Mouse (Mus musculus): ENCODE measurements at regions not wholly inside any gene's neighbourhood (a gene's known extent, or its start where the extent isn't known, plus 50 kb on each side); places are given as distances from the start of the nearest gene placed in this dataset.
A peak's percentile ranks its signal among the peaks of the same experiment; 100 is the strongest.

- no peaks in the 10 kb centered on the region for H3K4me1 ChIP-seq
- H3K4me3 ChIP-seq, result no peak overlapping the region
- H3K27ac ChIP-seq, result no peak overlapping the region
- H3K9me3 ChIP-seq, result no peaks in the 10 kb centered on the region
- H3K9ac ChIP-seq, result no peak overlapping the region
- H3K27me3 ChIP-seq, result 0 out of 2 replicates have a peak, but pooled peaks cover 3% of the 10 kb centered on the region
- no peak for ATAC-seq (ENCODE audit: low FRiP score, low read depth)
- 83% methylated on average over 3 of the region's 3 CpGs for WGBS
- H3K4me2 ChIP-seq (replicated peaks), result no peak overlapping the region
- no peaks in the 10 kb centered on the region for H3K36me3 ChIP-seq
Observed at GRCm38 (mm10) chr3:70223443-70224065, 216.1 kb downstream of the Otol1 start.

- H3K27me3 ChIP-seq, result 0 out of 2 replicates have a peak, but pooled peaks cover 3% of the 10 kb centered on the region
- no peaks in the 10 kb centered on the region for H3K36me3 ChIP-seq
- no peak for ATAC-seq (ENCODE audit: low FRiP score, low read depth)
- H3K9me3 ChIP-seq, result no peaks in the 10 kb centered on the region
- no peak overlapping the region for H3K27ac ChIP-seq
- H3K9ac ChIP-seq, result no peak overlapping the region
- no peak overlapping the region for H3K4me3 ChIP-seq
- WGBS, result 82% methylated on average over 6 of the region's 6 CpGs
- no peaks in the 10 kb centered on the region for H3K4me1 ChIP-seq
- no peak overlapping the region for H3K4me2 ChIP-seq (replicated peaks)
Observed at GRCm38 (mm10) chr3:70224846-70225245, 217.4 kb downstream of the Otol1 start.

GRCm38 (mm10) chr3:70227165-70227564 is 219.8 kb downstream of the Otol1 start:
- ATAC-seq (ENCODE audit: low FRiP score, low read depth), result no peak
- H3K4me3 ChIP-seq, result no peak overlapping the region
- H3K36me3 ChIP-seq, result no peaks in the 10 kb centered on the region
- H3K4me1 ChIP-seq, result no peaks in the 10 kb centered on the region
- H3K27me3 ChIP-seq, result 0 out of 2 replicates have a peak, but pooled peaks cover 3% of the 10 kb centered on the region
- 72% methylated on average over 4 of the region's 4 CpGs for WGBS
- no peak overlapping the region for H3K27ac ChIP-seq
- H3K9me3 ChIP-seq, result no peaks in the 10 kb centered on the region
- H3K9ac ChIP-seq, result no peak overlapping the region
- H3K4me2 ChIP-seq (replicated peaks), result no peak overlapping the region

- Histone ChIP-seq H3K9ac (no peak overlapping the region), H3K4me1 (no peaks in the 10 kb centered on the region), H3K9me3 (no peaks in the 10 kb centered on the region), H3K27ac (no peak overlapping the region), H3K4me2 (replicated peaks) (no peak overlapping the region), H3K27me3 (no peaks in the 10 kb centered on the region), H3K36me3 (no peaks in the 10 kb centered on the region), H3K4me3 (no peak overlapping the region)
- WGBS, result 39% methylated on average over 3 of the region's 3 CpGs
- no peak for ATAC-seq (ENCODE audit: low FRiP score, low read depth)
Observed at GRCm38 (mm10) chr3:70248655-70249054, 241.2 kb downstream of the Otol1 start.

- Histone ChIP-seq H3K36me3 (no peaks in the 10 kb centered on the region), H3K4me1 (no peaks in the 10 kb centered on the region), H3K27me3 (no peaks in the 10 kb centered on the region), H3K9ac (no peak overlapping the region), H3K4me3 (no peak overlapping the region), H3K9me3 (no peaks in the 10 kb centered on the region), H3K27ac (no peak overlapping the region), H3K4me2 (replicated peaks) (no peak overlapping the region)
- WGBS, result 70% methylated on average over 4 of the region's 4 CpGs
- no peak for ATAC-seq (ENCODE audit: low FRiP score, low read depth)
Observed at GRCm38 (mm10) chr3:70249922-70250321, 242.5 kb downstream of the Otol1 start.

- H3K36me3 ChIP-seq, result no peaks in the 10 kb centered on the region
- no peaks in the 10 kb centered on the region for H3K9me3 ChIP-seq
- ATAC-seq (ENCODE audit: low FRiP score, low read depth), result no peak
- H3K4me3 ChIP-seq, result no peak overlapping the region
- H3K27ac ChIP-seq, result no peak overlapping the region
- 45% methylated on average over 7 of the region's 7 CpGs for WGBS
- no peaks in the 10 kb centered on the region for H3K27me3 ChIP-seq
- no peak overlapping the region for H3K9ac ChIP-seq
- no peak overlapping the region for H3K4me2 ChIP-seq (replicated peaks)
- no peaks in the 10 kb centered on the region for H3K4me1 ChIP-seq
Observed at GRCm38 (mm10) chr3:70250733-70251132, 243.3 kb downstream of the Otol1 start.

GRCm38 (mm10) chr3:70263318-70263717 is 255.9 kb downstream of the Otol1 start:
- no peak for ATAC-seq (ENCODE audit: low FRiP score, low read depth)
- H3K27me3 ChIP-seq, result no peaks in the 10 kb centered on the region
- no peak overlapping the region for H3K27ac ChIP-seq
- H3K9me3 ChIP-seq, result 0 out of 2 replicates have a peak, but pooled peaks cover 3% of the 10 kb centered on the region
- no peaks in the 10 kb centered on the region for H3K4me1 ChIP-seq
- no peak overlapping the region for H3K4me3 ChIP-seq
- H3K4me2 ChIP-seq (replicated peaks), result no peak overlapping the region
- WGBS, result 57% methylated on average over 3 of the region's 3 CpGs
- H3K9ac ChIP-seq, result no peak overlapping the region
- no peaks in the 10 kb centered on the region for H3K36me3 ChIP-seq

GRCm38 (mm10) chr3:70288590-70289388 is 281.4 kb downstream of the Otol1 start:
- no peak overlapping the region for H3K9ac ChIP-seq
- H3K9me3 ChIP-seq, result no peaks in the 10 kb centered on the region
- WGBS, result 40% methylated on average over 7 of the region's 7 CpGs
- no peak overlapping the region for H3K4me3 ChIP-seq
- H3K4me2 ChIP-seq (replicated peaks), result no peak overlapping the region
- peak; percentile 75; the same call in 1 of the 2 replicates for ATAC-seq (ENCODE audit: low FRiP score, low read depth)
- H3K4me1 ChIP-seq, result peaks cover 6% of the 10 kb centered on the region
- H3K27ac ChIP-seq, result no peak overlapping the region
- no peaks in the 10 kb centered on the region for H3K27me3 ChIP-seq
- H3K36me3 ChIP-seq, result no peaks in the 10 kb centered on the region

- H3K27ac ChIP-seq, result no peak overlapping the region
- 87% methylated on average over 1 of the region's 1 CpGs for WGBS
- H3K27me3 ChIP-seq, result 0 out of 2 replicates have a peak, but pooled peaks cover 4% of the 10 kb centered on the region
- H3K36me3 ChIP-seq, result no peaks in the 10 kb centered on the region
- H3K4me1 ChIP-seq, result 0 out of 2 replicates have a peak, but pooled peaks cover under 1% of the 10 kb centered on the region
- H3K4me3 ChIP-seq, result no peak overlapping the region
- H3K4me2 ChIP-seq (replicated peaks), result no peak overlapping the region
- H3K9ac ChIP-seq, result no peak overlapping the region
- no peak for ATAC-seq (ENCODE audit: low FRiP score, low read depth)
- no peaks in the 10 kb centered on the region for H3K9me3 ChIP-seq
Observed at GRCm38 (mm10) chr3:70307556-70307955, 300.1 kb downstream of the Otol1 start.

GRCm38 (mm10) chr3:70308061-70308461 is 300.6 kb downstream of the Otol1 start:
- H3K4me1 ChIP-seq, result peaks cover 3% of the 10 kb centered on the region; the same call in 1 of the 2 replicates
- no peak for ATAC-seq (ENCODE audit: low FRiP score, low read depth)
- H3K9me3 ChIP-seq, result no peaks in the 10 kb centered on the region
- H3K27ac ChIP-seq, result no peak overlapping the region
- H3K36me3 ChIP-seq, result no peaks in the 10 kb centered on the region
- H3K4me2 ChIP-seq (replicated peaks), result no peak overlapping the region
- 80% methylated on average over 3 of the region's 3 CpGs for WGBS
- no peak overlapping the region for H3K4me3 ChIP-seq
- no peak overlapping the region for H3K9ac ChIP-seq
- 0 out of 2 replicates have a peak, but pooled peaks cover 4% of the 10 kb centered on the region for H3K27me3 ChIP-seq

- no peak for ATAC-seq (ENCODE audit: low FRiP score, low read depth)
- Histone ChIP-seq H3K36me3 (no peaks in the 10 kb centered on the region), H3K27ac (no peak overlapping the region), H3K9me3 (no peaks in the 10 kb centered on the region), H3K9ac (no peak overlapping the region), H3K27me3 (0 out of 2 replicates have a peak, but pooled peaks cover 4% of the 10 kb centered on the region), H3K4me1 (peaks cover 9% of the 10 kb centered on the region; the same call in 1 of the 2 replicates), H3K4me3 (no peak overlapping the region), H3K4me2 (replicated peaks) (no peak overlapping the region)
- WGBS, result 86% methylated on average over 4 of the region's 4 CpGs
Observed at GRCm38 (mm10) chr3:70309304-70309703, 301.9 kb downstream of the Otol1 start.

- Histone ChIP-seq H3K27me3 (peaks cover 4% of the 10 kb centered on the region; the same call in 1 of the 2 replicates), H3K27ac (no peak overlapping the region), H3K4me2 (replicated peaks) (no peak overlapping the region), H3K9ac (no peak overlapping the region), H3K36me3 (no peaks in the 10 kb centered on the region), H3K9me3 (no peaks in the 10 kb centered on the region), H3K4me3 (no peak overlapping the region), H3K4me1 (peaks cover 9% of the 10 kb centered on the region; the same call in 1 of the 2 replicates)
- no peak for ATAC-seq (ENCODE audit: low FRiP score, low read depth)
Observed at GRCm38 (mm10) chr3:70311055-70311454, 303.6 kb downstream of the Otol1 start.

Measured in limb, embryonic 13.5 days (tissue).